Mouse (Mus musculus): ENCODE measurements around the gene Aldh9a1.

DNA sequence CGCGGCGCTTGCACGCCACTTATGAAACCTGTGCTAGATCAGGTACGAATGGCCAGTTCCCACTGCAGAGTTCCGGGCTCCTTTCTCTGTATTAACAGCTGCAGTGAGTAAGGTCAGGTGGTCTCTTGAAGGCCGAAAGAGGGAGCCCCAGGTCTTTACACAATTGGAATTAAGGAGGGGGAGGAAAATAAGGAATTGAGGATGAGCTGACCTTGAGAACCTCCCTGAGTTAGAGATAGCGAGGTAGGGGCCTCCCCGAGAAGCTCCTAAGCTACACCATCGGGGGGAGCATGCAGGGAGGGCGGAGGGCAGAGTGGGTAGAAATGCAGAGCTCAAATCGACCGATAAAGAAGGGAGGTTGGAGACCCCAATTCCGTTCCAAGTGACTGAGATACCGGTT lies 43.5 kb downstream of the Aldh9a1 start:
- TF ChIP-seq POLR2A (IDR thresholded peaks at IDR 0.05; ENCODE audit: control insufficient read depth, extremely low read depth, insufficient read depth, low read length, poor library complexity) (no peak), CTCF (IDR thresholded peaks at IDR 0.05; ENCODE audit: borderline replicate concordance, control insufficient read depth, extremely low read depth, insufficient read depth, low read length, poor library complexity) (no peak)
